Mouse (Mus musculus) lung, adult 10 weeks (tissue): ENCODE data around the gene Krtap4-8. TPM values are rescaled to one million over a fixed set of nuclear protein-coding genes. Genes with fewer than 3 reads are reported as not detected.

Source experiments
- polyA plus RNA-seq: library from polyadenylated mRNA; stranded (reverse); fragments of 350-450 nt; fragmentation: Illumina TruSeq; extraction: RNeasy Lipid Tissue Mini Kit (QIAGEN cat#74804); gene quantifications from one replicate; pipeline ENCODE4 v1.2.3, GENCODE M21; 2014; ENCODE audit warnings: low read depth, low replicate concordance; ENCODE audit not compliant: insufficient read depth

The Krtap4-8 gene
- not detected for polyA plus RNA-seq

DNA sequence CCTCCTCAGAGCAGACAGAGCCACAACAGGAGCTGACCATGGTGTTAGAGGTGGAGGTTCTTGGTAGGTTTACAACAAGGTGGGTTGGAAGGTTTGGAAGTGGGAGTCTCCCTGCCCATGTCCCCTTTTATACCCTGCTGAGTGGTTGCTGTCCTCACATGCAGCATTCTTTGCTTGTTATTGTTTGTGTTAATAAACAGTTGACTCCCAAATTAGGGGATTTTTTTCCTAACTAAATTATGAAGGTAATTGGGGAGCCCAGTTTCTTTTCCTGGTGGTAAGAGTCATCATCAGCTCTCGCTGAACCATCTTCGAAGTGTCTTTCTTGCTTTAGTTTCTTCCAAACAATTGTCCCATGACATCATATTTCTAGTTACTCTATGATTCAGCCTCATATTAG is at the start of gene Krtap4-8:
Gene Krtap4-8, minus strand, starts transcription at position 101 of the 400 bp plus-strand sequence.

GRCm38 (mm10) chr11:99815566-99815965 is 35.1 kb upstream of the Krtap4-8 start, which contains the start of gene Gm11564:
TSS of gene Gm11564 (minus strand) at chr11:99815666.

GRCm38 (mm10) chr11:99809792-99810191 is 29.3 kb upstream of the Krtap4-8 start, which contains the start of gene Krtap4-13:
TSS of gene Krtap4-13 (minus strand) at chr11:99809892.

GRCm38 (mm10) chr11:99804346-99804745 is 23.8 kb upstream of the Krtap4-8 start, which contains the start of gene Gm11554:
TSS of gene Gm11554 (minus strand) at chr11:99804446.

GRCm38 (mm10) chr11:99798832-99799231 is 18.3 kb upstream of the Krtap4-8 start, which contains the start of gene Gm11569:
TSS of gene Gm11569 (minus strand) at chr11:99798932.

GRCm38 (mm10) chr11:99793367-99793766 is 12.9 kb upstream of the Krtap4-8 start, which contains the start of gene Gm11596:
TSS of gene Gm11596 (minus strand) at chr11:99793467.

DNA sequence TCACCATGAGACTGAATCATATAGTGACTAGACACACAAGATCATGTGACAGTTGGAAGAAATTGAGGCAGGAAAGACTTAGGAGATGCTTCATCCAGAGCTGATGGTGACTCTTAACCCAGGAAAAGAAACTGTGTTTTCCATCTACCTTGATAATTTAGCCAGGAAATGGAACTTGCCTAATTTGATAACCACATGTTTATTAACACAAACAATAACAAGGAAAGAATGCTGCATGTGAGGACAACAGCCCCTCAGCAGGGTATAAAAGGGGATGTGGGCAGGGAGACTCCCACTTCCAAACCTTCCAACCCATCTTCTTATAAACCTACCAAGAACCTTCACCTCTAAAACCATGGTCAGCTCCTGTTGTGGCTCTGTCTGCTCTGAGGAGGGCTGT is 4.4 kb upstream of the Krtap4-8 start, which contains the start of gene Krtap4-9:
Gene Krtap4-9, plus strand, starts transcription at position 301 of the 400 bp plus-strand sequence.

GRCm38 (mm10) chr11:99772813-99773212 is 7.7 kb downstream of the Krtap4-8 start, which contains the start of gene Gm11595:
TSS of gene Gm11595 (minus strand) at chr11:99772913.

GRCm38 (mm10) chr11:99734190-99734589 is 46.3 kb downstream of the Krtap4-8 start, which contains the start of gene Gm14180:
TSS of gene Gm14180 (minus strand) at chr11:99734290.

Other genes with a start within 250 kb of the Krtap4-8 start
- gene Krt40, start 237.5 kb downstream of the Krtap4-8 start, polyA plus RNA-seq: not detected
- not detected for gene Krtap3-3, start 229.8 kb downstream of the Krtap4-8 start, polyA plus RNA-seq
- gene Krtap3-2, start 223.9 kb downstream of the Krtap4-8 start, polyA plus RNA-seq: not detected
- gene Gm11939, start 221.2 kb downstream of the Krtap4-8 start, polyA plus RNA-seq: not detected
- gene Krtap3-1, start 214.1 kb downstream of the Krtap4-8 start, polyA plus RNA-seq: not detected
- gene Krtap1-5, start 199.7 kb downstream of the Krtap4-8 start, polyA plus RNA-seq: not detected
- not detected for gene Krtap1-4, start 197.1 kb downstream of the Krtap4-8 start, polyA plus RNA-seq
- gene Krtap1-3, start 189.4 kb downstream of the Krtap4-8 start, polyA plus RNA-seq: not detected
- gene Krtap9-3, start 182.6 kb downstream of the Krtap4-8 start, polyA plus RNA-seq: not detected
- gene Gm11938, start 177.4 kb downstream of the Krtap4-8 start, polyA plus RNA-seq: not detected
- gene Gm11937, start 170.5 kb downstream of the Krtap4-8 start, polyA plus RNA-seq: not detected
- not detected for gene Krtap2-4, start 165.9 kb downstream of the Krtap4-8 start, polyA plus RNA-seq
- not detected for gene Gm11562, start 160.3 kb downstream of the Krtap4-8 start, polyA plus RNA-seq
- gene Krtap4-1, start 152.5 kb downstream of the Krtap4-8 start, polyA plus RNA-seq: not detected
- gene Krtap4-2, start 145.6 kb downstream of the Krtap4-8 start, polyA plus RNA-seq: not detected
- not detected for gene Krtap4-7, start 136.6 kb downstream of the Krtap4-8 start, polyA plus RNA-seq
- gene Gm11555, start 130.5 kb downstream of the Krtap4-8 start, polyA plus RNA-seq: not detected
- not detected for gene Gm11563, start 121.7 kb downstream of the Krtap4-8 start, polyA plus RNA-seq
- not detected for gene Krtap4-6, start 114.7 kb downstream of the Krtap4-8 start, polyA plus RNA-seq
- not detected for gene Gm14190, start 90.0 kb downstream of the Krtap4-8 start, polyA plus RNA-seq
- not detected for gene Gm14180, start 46.4 kb downstream of the Krtap4-8 start, polyA plus RNA-seq
- not detected for gene Gm11595, start 7.8 kb downstream of the Krtap4-8 start, polyA plus RNA-seq
- gene Krtap4-9, start 4.5 kb upstream of the Krtap4-8 start, polyA plus RNA-seq: not detected
- not detected for gene Gm11596, start 12.8 kb upstream of the Krtap4-8 start, polyA plus RNA-seq
- gene Gm11569, start 18.2 kb upstream of the Krtap4-8 start, polyA plus RNA-seq: not detected
- gene Gm11554, start 23.7 kb upstream of the Krtap4-8 start, polyA plus RNA-seq: not detected
- not detected for gene Krtap4-13, start 29.2 kb upstream of the Krtap4-8 start, polyA plus RNA-seq
- gene Gm11564, start 35.0 kb upstream of the Krtap4-8 start, polyA plus RNA-seq: not detected
- not detected for gene 2300003K06Rik, start 57.4 kb upstream of the Krtap4-8 start, polyA plus RNA-seq
- not detected for gene Krtap4-16, start 70.9 kb upstream of the Krtap4-8 start, polyA plus RNA-seq
- not detected for gene Gm11568, start 77.2 kb upstream of the Krtap4-8 start, polyA plus RNA-seq
- not detected for gene Gm11559, start 83.8 kb upstream of the Krtap4-8 start, polyA plus RNA-seq
- not detected for gene Krtap9-1, start 92.7 kb upstream of the Krtap4-8 start, polyA plus RNA-seq
- gene Gm11567, start 98.5 kb upstream of the Krtap4-8 start, polyA plus RNA-seq: not detected
- not detected for gene Krtap31-1, start 127.2 kb upstream of the Krtap4-8 start, polyA plus RNA-seq
- not detected for gene Gm11565, start 134.0 kb upstream of the Krtap4-8 start, polyA plus RNA-seq
- gene Krtap31-2, start 155.6 kb upstream of the Krtap4-8 start, polyA plus RNA-seq: not detected
- not detected for gene Krtap9-5, start 167.8 kb upstream of the Krtap4-8 start, polyA plus RNA-seq
- not detected for gene Krtap29-1, start 198.3 kb upstream of the Krtap4-8 start, polyA plus RNA-seq
- not detected for gene Krtap16-1, start 205.9 kb upstream of the Krtap4-8 start, polyA plus RNA-seq
- 4.2 TPM for gene Krtap17-1, start 213.3 kb upstream of the Krtap4-8 start, polyA plus RNA-seq
- not detected for gene Krt33a, start 235.5 kb upstream of the Krtap4-8 start, polyA plus RNA-seq
- gene Krt33b, start 249.2 kb upstream of the Krtap4-8 start, polyA plus RNA-seq: not detected